Mouse (Mus musculus) bone marrow macrophage, adult 2 months (primary cell): ENCODE measurements around the gene Lipt1. TPM values are rescaled to one million over a fixed set of nuclear protein-coding genes. Genes with fewer than 3 reads are reported as not detected.
A peak's percentile ranks its signal among the peaks of the same experiment; 100 is the strongest.

ENCODE experiments used
- H3K27ac ChIP-seq: 2 replicates; pipeline ENCODE4 v1.5.1; 2012; ENCODE audit warnings: low read depth, low read length; ENCODE audit not compliant: insufficient read depth
- H3K4me1 ChIP-seq: 2 replicates; pipeline ENCODE4 v1.6.1; 2012; ENCODE audit warnings: low read length; ENCODE audit not compliant: control insufficient read depth, insufficient read depth
- H3K4me3 ChIP-seq: 2 replicates; pipeline ENCODE4 v1.5.1; 2012; ENCODE audit warnings: mild to moderate bottlenecking, low read length, moderate library complexity; ENCODE audit not compliant: insufficient read depth
- CTCF ChIP-seq: IDR thresholded peaks from 2 replicates; pipeline ENCODE4 v1.5.1; 2012; ENCODE audit warnings: low read depth, mild to moderate bottlenecking, low read length, moderate library complexity
- POLR2A ChIP-seq: IDR thresholded peaks from 2 replicates; pipeline ENCODE4 v1.6.1; 2012; ENCODE audit warnings: mild to moderate bottlenecking, low read depth, low read length, borderline replicate concordance
- polyA plus RNA-seq: library from polyadenylated mRNA; stranded (reverse); fragments of >200 nt; gene quantifications from 2 replicates; pipeline ENCODE4 v1.2.4, GENCODE M21; 2012; ENCODE audit not compliant: missing spikeins, insufficient read depth, insufficient read length

The Lipt1 gene
- 0.55 and 2.0 TPM in 2 replicates for polyA plus RNA-seq

DNA sequence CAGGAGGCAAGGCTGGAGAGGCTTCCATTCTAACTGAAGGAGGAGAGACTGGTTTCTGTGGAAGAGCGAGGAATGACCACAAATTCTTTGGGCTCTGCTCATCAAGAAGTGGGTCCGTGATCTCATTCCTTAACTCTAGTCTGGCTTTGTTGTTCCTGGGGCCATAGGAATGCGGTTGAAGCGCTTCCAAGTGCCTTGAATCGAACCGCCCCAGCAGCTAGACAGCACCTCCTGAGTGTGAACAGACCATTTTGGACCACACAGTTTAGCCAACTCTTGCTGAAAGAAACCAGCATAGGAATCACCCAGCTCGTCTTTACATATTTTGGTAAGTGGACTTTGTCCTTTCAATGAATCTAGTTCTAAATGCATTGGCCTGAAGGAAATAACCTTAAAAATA is at the start of gene Lipt1:
TSS of gene Lipt1 (plus strand) at position 35 of the 400 bp plus-strand sequence.
- peaks cover 8% of the 10 kb centered on the region; the same call in 1 of the 2 replicates for H3K4me1 ChIP-seq
- H3K27ac ChIP-seq: peak within 1 kb of the TSS; percentile 31
- TF ChIP-seq CTCF: no peak
- TF ChIP-seq POLR2A: no peak
- H3K4me3 ChIP-seq: peak within 1 kb of the TSS; percentile 68

- Histone ChIP-seq H3K4me3 (no peak overlapping the region), H3K4me1 (no peaks in the 10 kb centered on the region), H3K27ac (no peak overlapping the region)
- no peak for TF ChIP-seq POLR2A
- TF ChIP-seq CTCF: no peak
Observed at GRCm38 (mm10) chr1:37831681-37832080, 39.9 kb upstream of the Lipt1 start.

DNA sequence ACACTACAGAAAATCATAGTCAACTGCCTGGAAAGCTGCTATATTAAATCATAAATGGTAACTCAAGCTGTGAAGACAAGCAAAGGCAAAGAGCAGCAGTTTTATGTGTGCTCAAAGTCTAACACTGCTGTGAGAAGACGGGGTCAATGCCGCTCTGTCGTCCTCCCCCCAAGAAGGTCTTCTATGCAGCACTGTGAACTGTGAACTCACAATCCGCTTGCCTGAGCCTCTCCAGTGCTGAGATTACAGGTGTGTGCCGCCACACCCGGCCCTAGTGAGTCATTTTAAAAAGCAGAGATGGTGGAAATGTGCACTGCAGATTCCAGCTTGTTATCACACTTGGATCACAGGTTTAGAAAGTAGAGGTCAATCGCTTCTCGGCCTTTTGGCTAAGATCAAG is 24.7 kb upstream of the Lipt1 start:
- Histone ChIP-seq H3K4me3 (no peak overlapping the region), H3K4me1 (no peaks in the 10 kb centered on the region)
- TF ChIP-seq POLR2A (no peak), CTCF (no peak)

GRCm38 (mm10) chr1:37850696-37851095 is 20.8 kb upstream of the Lipt1 start:
- H3K4me3 ChIP-seq: no peak overlapping the region
- TF ChIP-seq POLR2A: no peak
- TF ChIP-seq CTCF: no peak

More for the DNA sequence above, 24.7 kb upstream of the Lipt1 start:
- no peak overlapping the region for H3K27ac ChIP-seq

DNA sequence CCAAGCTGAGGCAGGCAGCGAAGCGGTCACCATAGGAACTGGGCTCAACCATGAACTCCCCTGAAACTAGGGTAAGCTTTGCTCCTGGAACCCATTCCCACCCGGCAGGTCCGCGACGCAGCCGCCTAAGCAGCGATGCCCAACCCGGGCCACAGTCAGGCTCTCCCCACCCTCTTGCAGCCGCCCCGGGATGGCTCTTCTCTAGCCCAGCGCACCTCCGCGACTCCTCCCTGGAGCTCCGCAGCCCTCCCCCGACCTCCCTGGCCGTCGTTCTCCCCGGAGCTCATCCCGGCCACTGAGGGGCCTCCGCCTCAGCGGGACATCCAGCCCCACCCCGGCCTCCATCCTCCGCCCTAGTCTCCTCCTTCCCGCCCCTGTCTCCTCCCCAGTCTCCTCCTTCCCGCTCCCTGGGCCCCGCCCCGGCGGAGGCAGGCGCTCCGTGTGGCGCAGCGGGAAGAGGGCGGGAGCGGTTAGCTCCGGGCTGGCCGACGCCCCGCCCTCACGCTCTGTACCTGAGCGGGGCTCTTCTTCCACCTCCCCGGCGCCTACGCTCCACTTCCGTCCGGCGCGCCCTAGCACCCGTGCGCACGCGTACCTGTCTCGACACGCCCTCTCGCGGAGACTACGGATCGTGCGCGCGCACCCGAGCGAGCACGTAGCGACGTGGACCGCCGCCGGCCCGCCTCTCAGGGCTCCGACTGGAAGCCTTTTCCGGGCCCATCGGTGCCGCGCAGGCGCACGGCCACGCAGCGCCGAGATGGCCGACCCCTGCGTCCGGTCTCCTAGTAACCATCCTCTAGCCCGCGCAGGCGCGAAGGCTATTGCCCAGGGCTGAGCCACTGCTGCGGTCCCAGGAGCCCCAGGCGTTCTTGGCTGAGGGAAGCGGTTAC is 6.8 kb upstream of the Lipt1 start:
- peak overlapping the region; percentile 66 for H3K4me3 ChIP-seq
- peak overlapping the region; percentile 53 for H3K27ac ChIP-seq
- H3K4me1 ChIP-seq: peaks cover 21% of the 10 kb centered on the region
- TF ChIP-seq POLR2A (peak; percentile 91; the same call in 1 of the 2 replicates), CTCF (no peak)

More at GRCm38 (mm10) chr1:37850696-37851095, 20.8 kb upstream of the Lipt1 start:
- H3K4me1 ChIP-seq: no peaks in the 10 kb centered on the region
- H3K27ac ChIP-seq: no peak overlapping the region

DNA sequence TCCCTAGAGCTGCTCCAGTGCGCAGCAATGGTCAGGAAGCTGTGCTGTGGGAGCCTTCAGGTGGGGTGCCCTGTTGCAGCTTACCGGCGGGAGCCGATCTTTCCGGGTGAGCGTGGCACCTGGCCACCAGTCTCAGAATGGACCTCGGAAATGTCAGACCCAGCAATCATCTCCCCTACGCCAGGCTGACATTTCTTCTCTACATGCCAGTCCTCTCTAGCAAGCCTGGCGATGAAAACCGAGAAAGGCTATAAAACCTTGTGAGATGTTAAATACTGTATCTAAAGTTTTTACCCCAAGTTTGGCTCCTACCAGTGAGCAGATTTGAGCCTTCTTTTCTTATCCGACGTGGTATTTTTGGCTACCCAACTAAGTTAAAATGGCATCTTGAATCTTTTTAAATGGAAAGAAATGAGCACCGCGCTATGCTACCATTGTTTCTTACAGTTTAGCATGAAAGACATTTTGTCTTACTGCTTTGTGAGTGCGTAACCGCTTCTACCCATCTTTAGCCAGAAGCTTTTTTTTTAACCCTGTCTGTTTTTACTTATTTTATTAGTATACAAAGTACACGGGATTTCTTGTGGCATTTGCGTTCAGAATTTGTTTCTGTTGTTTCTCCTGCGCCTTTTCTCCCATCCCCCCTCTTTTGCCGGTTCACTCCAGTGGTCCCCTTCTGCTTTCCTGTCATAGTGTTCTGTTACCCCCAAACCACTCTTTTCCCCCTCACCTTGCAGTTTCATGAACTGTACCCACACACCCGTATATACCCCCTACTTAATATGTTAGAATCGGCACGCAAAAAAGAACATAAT is 5.9 kb upstream of the Lipt1 start:
- Histone ChIP-seq H3K4me1 (peaks cover 13% of the 10 kb centered on the region), H3K27ac (peak overlapping the region; percentile 53), H3K4me3 (peak overlapping the region; percentile 66)
- TF ChIP-seq CTCF (no peak), POLR2A (no peak)

- TF ChIP-seq CTCF: no peak
- TF ChIP-seq POLR2A: no peak
- peak within 1 kb of the TSS; percentile 66 for H3K4me3 ChIP-seq
- peak within 1 kb of the TSS; percentile 53 for H3K27ac ChIP-seq
- H3K4me1 ChIP-seq: peaks cover 12% of the 10 kb centered on the region
Observed at GRCm38 (mm10) chr1:37866286-37866685, 5.3 kb upstream of the Lipt1 start, which contains the start of gene Tsga10. Gene Tsga10 (minus strand): TSS chr1:37866429.

GRCm38 (mm10) chr1:37867056-37867455 is 4.5 kb upstream of the Lipt1 start:
- Histone ChIP-seq H3K4me3 (no peak overlapping the region), H3K27ac (no peak overlapping the region), H3K4me1 (peaks cover 15% of the 10 kb centered on the region)
- TF ChIP-seq CTCF (peak; percentile 38), POLR2A (no peak)

DNA sequence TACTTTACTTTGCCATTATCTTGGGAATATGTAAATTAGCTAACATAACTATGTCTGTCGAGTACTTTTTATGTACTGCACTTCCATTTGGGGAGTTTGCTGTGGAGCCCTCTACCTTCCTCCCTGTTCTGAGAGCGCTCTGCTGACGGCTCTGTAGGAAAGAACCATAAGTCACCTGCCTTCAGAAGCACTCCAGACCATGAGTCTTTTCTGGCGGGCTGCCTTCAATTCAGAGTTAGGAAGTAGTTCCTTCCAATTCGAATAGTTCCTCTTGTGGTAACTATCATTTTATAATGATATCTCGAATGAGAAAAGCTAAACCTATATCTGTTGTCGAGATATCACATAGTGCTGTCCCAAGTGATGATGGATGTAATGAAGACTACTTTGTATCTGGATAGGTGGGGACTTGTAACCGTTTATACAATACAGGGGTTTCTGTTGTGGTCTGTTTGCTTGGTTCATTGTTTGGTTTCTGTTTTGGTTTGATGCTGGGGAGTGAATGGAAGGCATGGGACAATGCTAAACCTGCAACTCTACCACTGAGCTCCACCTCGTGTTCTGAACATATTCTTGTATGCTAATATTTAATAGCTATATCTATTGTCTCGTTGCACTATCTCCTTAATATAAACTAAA is 3.7 kb upstream of the Lipt1 start:
- TF ChIP-seq POLR2A (no peak), CTCF (no peak)
- no peak overlapping the region; the same call in 1 of the 2 replicates for H3K4me3 ChIP-seq
- H3K4me1 ChIP-seq: peaks cover 15% of the 10 kb centered on the region
- no peak overlapping the region for H3K27ac ChIP-seq

GRCm38 (mm10) chr1:37868640-37869039 is 2.9 kb upstream of the Lipt1 start:
- TF ChIP-seq CTCF (no peak), POLR2A (no peak)
- Histone ChIP-seq H3K4me3 (no peak overlapping the region), H3K4me1 (peaks cover 15% of the 10 kb centered on the region), H3K27ac (no peak overlapping the region)
